Mouse (Mus musculus): ENCODE measurements around the gene Nup210l. TPM values are rescaled to one million over a fixed set of nuclear protein-coding genes. Genes with fewer than 3 reads are reported as not detected.

Nup210l gene
- polyA plus RNA-seq, 1 experiment from 2014 or later = 0.46 TPM

GRCm38 (mm10) chr3:90134993-90135392 lies 31.1 kb downstream of the Nup210l start:
- WGBS = 78% methylated on average over 5 of the region's 5 CpGs
- Histone ChIP-seq H3K4me3 (no peak overlapping the region), H3K4me2 (replicated peaks) (no peak overlapping the region), H3K4me1 (no peaks in the 10 kb centered on the region), H3K9ac (no peak overlapping the region), H3K36me3 (no peaks in the 10 kb centered on the region), H3K27ac (no peak overlapping the region), H3K9me3 (no peaks in the 10 kb centered on the region), H3K27me3 (replicated peaks) (no peaks in the 10 kb centered on the region)
- ATAC-seq (ENCODE audit: low FRiP score, low read depth) = no peak

- H3K27me3 ChIP-seq (replicated peaks) = no peaks in the 10 kb centered on the region
- H3K27ac ChIP-seq = no peak overlapping the region
- no peaks in the 10 kb centered on the region for H3K4me1 ChIP-seq
- no peaks in the 10 kb centered on the region for H3K36me3 ChIP-seq
- no peak for ATAC-seq (ENCODE audit: low FRiP score, low read depth)
- no peaks in the 10 kb centered on the region for H3K9me3 ChIP-seq
- no peak overlapping the region for H3K4me3 ChIP-seq
- H3K9ac ChIP-seq = no peak overlapping the region
- WGBS = 41% methylated on average over 13 of the region's 13 CpGs
- H3K4me2 ChIP-seq (replicated peaks) = no peak overlapping the region
These were observed 32.7 kb downstream of the Nup210l start for GRCm38 (mm10) chr3:90136660-90137059.

- WGBS = 80% methylated on average over 1 of the region's 1 CpGs
- no peak overlapping the region for H3K4me3 ChIP-seq
- no peaks in the 10 kb centered on the region for H3K27me3 ChIP-seq (replicated peaks)
- no peaks in the 10 kb centered on the region for H3K36me3 ChIP-seq
- no peak for ATAC-seq (ENCODE audit: low FRiP score, low read depth)
- H3K9me3 ChIP-seq = no peaks in the 10 kb centered on the region
- no peak overlapping the region for H3K27ac ChIP-seq
- H3K4me2 ChIP-seq (replicated peaks) = no peak overlapping the region
- no peak overlapping the region for H3K9ac ChIP-seq
- H3K4me1 ChIP-seq = no peaks in the 10 kb centered on the region
These were observed 33.7 kb downstream of the Nup210l start for GRCm38 (mm10) chr3:90137606-90138005.

- Histone ChIP-seq H3K9ac (no peak overlapping the region), H3K4me3 (no peak overlapping the region), H3K36me3 (no peaks in the 10 kb centered on the region), H3K4me2 (replicated peaks) (no peak overlapping the region), H3K27ac (no peak overlapping the region), H3K9me3 (no peaks in the 10 kb centered on the region), H3K4me1 (no peaks in the 10 kb centered on the region), H3K27me3 (replicated peaks) (no peaks in the 10 kb centered on the region)
- no peak for ATAC-seq (ENCODE audit: low FRiP score, low read depth)
- WGBS = 89% methylated on average over 3 of the region's 3 CpGs
These were observed 36.0 kb downstream of the Nup210l start for GRCm38 (mm10) chr3:90139962-90140361.

GRCm38 (mm10) chr3:90145461-90145860 lies 41.5 kb downstream of the Nup210l start:
- H3K27me3 ChIP-seq (replicated peaks) = no peaks in the 10 kb centered on the region
- WGBS = 89% methylated on average over 3 of the region's 3 CpGs
- H3K27ac ChIP-seq = no peak overlapping the region
- H3K36me3 ChIP-seq = no peaks in the 10 kb centered on the region
- 0 out of 2 replicates have a peak, but pooled peaks cover 6% of the 10 kb centered on the region for H3K4me1 ChIP-seq
- H3K4me3 ChIP-seq = no peak overlapping the region
- H3K9ac ChIP-seq = no peak overlapping the region
- ATAC-seq (ENCODE audit: low FRiP score, low read depth) = no peak
- no peaks in the 10 kb centered on the region for H3K9me3 ChIP-seq
- no peak overlapping the region for H3K4me2 ChIP-seq (replicated peaks)

- no peak overlapping the region for H3K27ac ChIP-seq
- no peaks in the 10 kb centered on the region for H3K27me3 ChIP-seq (replicated peaks)
- no peak overlapping the region for H3K9ac ChIP-seq
- no peaks in the 10 kb centered on the region for H3K36me3 ChIP-seq
- H3K4me3 ChIP-seq = no peak overlapping the region
- H3K4me1 ChIP-seq = 0 out of 2 replicates have a peak, but pooled peaks cover 6% of the 10 kb centered on the region
- ATAC-seq (ENCODE audit: low FRiP score, low read depth) = no peak
- H3K4me2 ChIP-seq (replicated peaks) = no peak overlapping the region
- no peaks in the 10 kb centered on the region for H3K9me3 ChIP-seq
- WGBS = 56% methylated on average over 1 of the region's 1 CpGs
These were observed 42.7 kb downstream of the Nup210l start for GRCm38 (mm10) chr3:90146651-90147050.

- 0 out of 2 replicates have a peak, but pooled peaks cover 6% of the 10 kb centered on the region for H3K4me1 ChIP-seq
- H3K27ac ChIP-seq = no peak overlapping the region
- H3K4me3 ChIP-seq = no peak overlapping the region
- no peak overlapping the region for H3K4me2 ChIP-seq (replicated peaks)
- H3K9me3 ChIP-seq = no peaks in the 10 kb centered on the region
- H3K36me3 ChIP-seq = no peaks in the 10 kb centered on the region
- ATAC-seq (ENCODE audit: low FRiP score, low read depth) = no peak
- 92% methylated on average over 12 of the region's 12 CpGs for WGBS
- no peak overlapping the region for H3K9ac ChIP-seq
- H3K27me3 ChIP-seq (replicated peaks) = no peaks in the 10 kb centered on the region
These were observed 47.3 kb downstream of the Nup210l start for GRCm38 (mm10) chr3:90151086-90151740.

GRCm38 (mm10) chr3:90155996-90156395 lies 52.1 kb downstream of the Nup210l start:
- WGBS = 79% methylated on average over 5 of the region's 5 CpGs
- ATAC-seq (ENCODE audit: low FRiP score, low read depth) = no peak
- Histone ChIP-seq H3K4me1 (no peaks in the 10 kb centered on the region), H3K9me3 (no peaks in the 10 kb centered on the region), H3K27me3 (replicated peaks) (no peaks in the 10 kb centered on the region), H3K4me3 (no peak overlapping the region), H3K36me3 (no peaks in the 10 kb centered on the region), H3K27ac (no peak overlapping the region), H3K4me2 (replicated peaks) (no peak overlapping the region), H3K9ac (no peak overlapping the region)

GRCm38 (mm10) chr3:90159757-90160156 lies 55.8 kb downstream of the Nup210l start:
- no peaks in the 10 kb centered on the region for H3K4me1 ChIP-seq
- 93% methylated on average over 9 of the region's 9 CpGs for WGBS

GRCm38 (mm10) chr3:90161541-90161940 lies 57.6 kb downstream of the Nup210l start:
- ATAC-seq (ENCODE audit: low FRiP score, low read depth) = no peak
- H3K4me2 ChIP-seq (replicated peaks) = no peak overlapping the region
- H3K27me3 ChIP-seq (replicated peaks) = no peaks in the 10 kb centered on the region
- no peaks in the 10 kb centered on the region for H3K4me1 ChIP-seq
- H3K27ac ChIP-seq = no peak overlapping the region
- no peak overlapping the region for H3K4me3 ChIP-seq
- H3K9ac ChIP-seq = no peak overlapping the region
- 86% methylated on average over 3 of the region's 3 CpGs for WGBS
- no peaks in the 10 kb centered on the region for H3K9me3 ChIP-seq
- no peaks in the 10 kb centered on the region for H3K36me3 ChIP-seq

More at GRCm38 (mm10) chr3:90159757-90160156, 55.8 kb downstream of the Nup210l start:
- Histone ChIP-seq H3K27me3 (replicated peaks) (no peaks in the 10 kb centered on the region), H3K9me3 (no peaks in the 10 kb centered on the region), H3K9ac (no peak overlapping the region), H3K36me3 (no peaks in the 10 kb centered on the region), H3K4me2 (replicated peaks) (no peak overlapping the region), H3K4me3 (no peak overlapping the region), H3K27ac (no peak overlapping the region)
- no peak for ATAC-seq (ENCODE audit: low FRiP score, low read depth)

- Histone ChIP-seq H3K9ac (no peak overlapping the region), H3K4me3 (no peak overlapping the region), H3K27me3 (replicated peaks) (no peaks in the 10 kb centered on the region), H3K36me3 (no peaks in the 10 kb centered on the region), H3K27ac (no peak overlapping the region), H3K4me2 (replicated peaks) (no peak overlapping the region), H3K4me1 (no peaks in the 10 kb centered on the region), H3K9me3 (no peaks in the 10 kb centered on the region)
- no peak for ATAC-seq (ENCODE audit: low FRiP score, low read depth)
- WGBS = 84% methylated on average over 3 of the region's 3 CpGs
These were observed 75.6 kb downstream of the Nup210l start for GRCm38 (mm10) chr3:90179566-90179965.

GRCm38 (mm10) chr3:90183581-90183980 lies 79.6 kb downstream of the Nup210l start:
- Histone ChIP-seq H3K4me2 (replicated peaks) (no peak overlapping the region), H3K27ac (no peak overlapping the region), H3K9me3 (no peaks in the 10 kb centered on the region), H3K4me1 (no peaks in the 10 kb centered on the region), H3K36me3 (no peaks in the 10 kb centered on the region), H3K27me3 (replicated peaks) (no peaks in the 10 kb centered on the region), H3K4me3 (no peak overlapping the region), H3K9ac (no peak overlapping the region)
- no peak for ATAC-seq (ENCODE audit: low FRiP score, low read depth)
- 80% methylated on average over 3 of the region's 3 CpGs for WGBS

- 83% methylated on average over 11 of the region's 11 CpGs for WGBS
These were observed 87.1 kb downstream of the Nup210l start for GRCm38 (mm10) chr3:90190859-90191510.

More at GRCm38 (mm10) chr3:90190859-90191510, 87.1 kb downstream of the Nup210l start:
- no peak overlapping the region for H3K27ac ChIP-seq
- H3K9ac ChIP-seq = no peak overlapping the region
- H3K9me3 ChIP-seq = no peaks in the 10 kb centered on the region
- no peaks in the 10 kb centered on the region for H3K4me1 ChIP-seq
- no peaks in the 10 kb centered on the region for H3K27me3 ChIP-seq (replicated peaks)
- no peaks in the 10 kb centered on the region for H3K36me3 ChIP-seq
- H3K4me2 ChIP-seq (replicated peaks) = no peak overlapping the region
- ATAC-seq (ENCODE audit: low FRiP score, low read depth) = no peak
- H3K4me3 ChIP-seq = no peak overlapping the region

Measured in neural tube, embryonic 12.5 days (tissue).